Mouse (Mus musculus) E14TG2a.4 (cell line): ENCODE measurements around the gene Myo16.

Source experiments
- CTCF ChIP-seq: conservative IDR thresholded peaks from 2 replicates; pipeline ENCODE4 v1.5.1; 2014; ENCODE audit warnings: low read length
- NANOG ChIP-seq: IDR thresholded peaks from 2 replicates; pipeline ENCODE4 v1.6.1; 2014; ENCODE audit warnings: borderline replicate concordance, low read length, mixed read lengths

DNA sequence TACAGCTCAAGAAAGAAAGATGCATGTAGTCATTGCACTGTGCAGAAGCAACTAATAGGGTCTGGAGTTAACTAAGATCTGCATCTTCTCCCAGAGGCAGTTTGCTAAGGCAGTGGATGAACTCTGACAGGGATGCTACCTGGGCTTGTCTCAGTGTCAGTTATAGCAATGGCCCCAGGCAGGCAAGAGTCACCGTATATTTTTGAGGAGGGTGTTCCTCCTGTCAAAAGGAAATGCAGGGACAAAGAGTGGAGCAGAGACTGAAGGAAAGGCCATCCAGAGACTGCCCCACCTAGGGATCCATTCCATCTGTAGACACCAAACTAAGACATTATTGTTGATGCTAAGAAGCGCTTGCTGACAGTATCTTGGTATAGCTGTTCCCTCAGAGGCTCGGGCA is 7.4 kb downstream of the Myo16 start:
- TF ChIP-seq CTCF (no peak), NANOG (no peak)
